Mouse (Mus musculus): ENCODE results near the gene Pgs1. TPM values are rescaled to one million over a fixed set of nuclear protein-coding genes. Genes with fewer than 3 reads are reported as not detected.

Pgs1 gene
- polyA plus RNA-seq, 1 experiment from 2014 or later, result 46.9 TPM

GRCm38 (mm10) chr11:117971646-117972242 is 14.3 kb upstream of the Pgs1 start:
- Histone ChIP-seq H3K4me1 (replicated peaks) (peaks cover 59% of the 10 kb centered on the region), H3K27ac (replicated peaks) (no peak overlapping the region), H3K4me2 (no peak overlapping the region), H3K36me3 (no peaks in the 10 kb centered on the region), H3K27me3 (peaks cover 22% of the 10 kb centered on the region), H3K9me3 (no peaks in the 10 kb centered on the region), H3K9ac (no peak overlapping the region), H3K4me3 (no peak overlapping the region)
- no peak for ATAC-seq (ENCODE audit: low read depth)
- 55% methylated on average over 2 of the region's 2 CpGs for WGBS

GRCm38 (mm10) chr11:117972656-117973558 is 13.2 kb upstream of the Pgs1 start:
- H3K27ac ChIP-seq (replicated peaks), result no peak overlapping the region
- ATAC-seq (ENCODE audit: low read depth), result no peak
- no peaks in the 10 kb centered on the region for H3K36me3 ChIP-seq
- H3K4me1 ChIP-seq (replicated peaks), result peaks cover 49% of the 10 kb centered on the region
- no peak overlapping the region for H3K9ac ChIP-seq
- WGBS, result 69% methylated on average over 11 of the region's 11 CpGs
- peaks cover 10% of the 10 kb centered on the region for H3K27me3 ChIP-seq
- H3K4me2 ChIP-seq, result no peak overlapping the region
- no peak overlapping the region for H3K4me3 ChIP-seq
- H3K9me3 ChIP-seq, result no peaks in the 10 kb centered on the region

- Histone ChIP-seq H3K9ac (no peak overlapping the region), H3K36me3 (no peaks in the 10 kb centered on the region), H3K4me1 (replicated peaks) (peaks cover 42% of the 10 kb centered on the region), H3K4me3 (no peak overlapping the region), H3K27me3 (peaks cover 6% of the 10 kb centered on the region; the same call in 1 of the 2 replicates), H3K4me2 (no peak overlapping the region), H3K27ac (replicated peaks) (no peak overlapping the region), H3K9me3 (no peaks in the 10 kb centered on the region)
- 41% methylated on average over 5 of the region's 5 CpGs for WGBS
- ATAC-seq (ENCODE audit: low read depth), result no peak
These were observed 12.5 kb upstream of the Pgs1 start for GRCm38 (mm10) chr11:117973569-117973968.

- no peaks in the 10 kb centered on the region for H3K9me3 ChIP-seq
- H3K4me3 ChIP-seq, result no peak overlapping the region
- peaks cover 37% of the 10 kb centered on the region for H3K4me1 ChIP-seq (replicated peaks)
- peak overlapping the region; percentile 84; the same call in 1 of the 2 replicates for H3K27ac ChIP-seq (replicated peaks)
- ATAC-seq (ENCODE audit: low read depth), result no peak
- H3K36me3 ChIP-seq, result no peaks in the 10 kb centered on the region
- H3K9ac ChIP-seq, result no peak overlapping the region; the same call in 1 of the 2 replicates
- no peak overlapping the region for H3K4me2 ChIP-seq
- peaks cover 6% of the 10 kb centered on the region; the same call in 1 of the 2 replicates for H3K27me3 ChIP-seq
- 18% methylated on average over 14 of the region's 14 CpGs for WGBS
These were observed 11.6 kb upstream of the Pgs1 start for GRCm38 (mm10) chr11:117974327-117975125.

GRCm38 (mm10) chr11:117975211-117975967 is 10.7 kb upstream of the Pgs1 start:
- Histone ChIP-seq H3K4me3 (no peak overlapping the region), H3K4me1 (replicated peaks) (peaks cover 30% of the 10 kb centered on the region), H3K9ac (peak overlapping the region; percentile 46), H3K4me2 (no peak overlapping the region), H3K27me3 (peaks cover 4% of the 10 kb centered on the region; the same call in 1 of the 2 replicates), H3K27ac (replicated peaks) (peak overlapping the region; percentile 84), H3K36me3 (no peaks in the 10 kb centered on the region), H3K9me3 (no peaks in the 10 kb centered on the region)
- peak; percentile 42; the same call in 1 of the 2 replicates for ATAC-seq (ENCODE audit: low read depth)
- 2% methylated on average over 18 of the region's 18 CpGs for WGBS

GRCm38 (mm10) chr11:117976081-117976582 is 10.0 kb upstream of the Pgs1 start:
- no peak overlapping the region for H3K4me2 ChIP-seq

GRCm38 (mm10) chr11:117977694-117978360 is 8.3 kb upstream of the Pgs1 start:
- Histone ChIP-seq H3K9ac (no peak overlapping the region), H3K27me3 (0 out of 2 replicates have a peak, but pooled peaks cover 3% of the 10 kb centered on the region), H3K36me3 (no peaks in the 10 kb centered on the region), H3K4me1 (replicated peaks) (peaks cover 30% of the 10 kb centered on the region), H3K27ac (replicated peaks) (no peak overlapping the region), H3K4me2 (no peak overlapping the region), H3K9me3 (no peaks in the 10 kb centered on the region), H3K4me3 (no peak overlapping the region)
- WGBS, result 48% methylated on average over 4 of the region's 5 CpGs
- no peak for ATAC-seq (ENCODE audit: low read depth)

More at GRCm38 (mm10) chr11:117976081-117976582, 10.0 kb upstream of the Pgs1 start:
- no peaks in the 10 kb centered on the region for H3K9me3 ChIP-seq
- H3K36me3 ChIP-seq, result no peaks in the 10 kb centered on the region
- 0 out of 2 replicates have a peak, but pooled peaks cover 3% of the 10 kb centered on the region for H3K27me3 ChIP-seq
- WGBS, result 3% methylated on average over 8 of the region's 8 CpGs
- peak overlapping the region; percentile 84 for H3K27ac ChIP-seq (replicated peaks)
- ATAC-seq (ENCODE audit: low read depth), result peak; percentile 82
- H3K9ac ChIP-seq, result 0 out of 2 replicates have a peak overlapping the region, but pooled peaks have one; percentile 46
- H3K4me3 ChIP-seq, result no peak overlapping the region
- H3K4me1 ChIP-seq (replicated peaks), result peaks cover 30% of the 10 kb centered on the region

- WGBS, result 57% methylated on average over 7 of the region's 7 CpGs
- no peak overlapping the region for H3K9ac ChIP-seq
- H3K4me1 ChIP-seq (replicated peaks), result peaks cover 25% of the 10 kb centered on the region
- H3K9me3 ChIP-seq, result no peaks in the 10 kb centered on the region
- no peaks in the 10 kb centered on the region for H3K36me3 ChIP-seq
- H3K27me3 ChIP-seq, result no peaks in the 10 kb centered on the region
- ATAC-seq (ENCODE audit: low read depth), result no peak
- H3K4me3 ChIP-seq, result no peak overlapping the region
- H3K27ac ChIP-seq (replicated peaks), result no peak overlapping the region
- no peak overlapping the region for H3K4me2 ChIP-seq
These were observed 6.7 kb upstream of the Pgs1 start for GRCm38 (mm10) chr11:117979388-117979787.

GRCm38 (mm10) chr11:117982426-117982825 is 3.7 kb upstream of the Pgs1 start:
- no peak overlapping the region for H3K4me2 ChIP-seq
- no peak overlapping the region for H3K9ac ChIP-seq
- no peaks in the 10 kb centered on the region for H3K9me3 ChIP-seq
- H3K27ac ChIP-seq (replicated peaks), result no peak overlapping the region
- peaks cover 10% of the 10 kb centered on the region for H3K4me1 ChIP-seq (replicated peaks)
- no peak for ATAC-seq (ENCODE audit: low read depth)
- H3K4me3 ChIP-seq, result no peak overlapping the region
- WGBS, result 82% methylated on average over 5 of the region's 5 CpGs
- no peaks in the 10 kb centered on the region for H3K27me3 ChIP-seq
- no peaks in the 10 kb centered on the region for H3K36me3 ChIP-seq

- Histone ChIP-seq H3K36me3 (no peaks in the 10 kb centered on the region), H3K4me3 (no peak overlapping the region), H3K4me2 (no peak overlapping the region), H3K27ac (replicated peaks) (no peak overlapping the region), H3K9ac (no peak overlapping the region), H3K27me3 (no peaks in the 10 kb centered on the region), H3K9me3 (no peaks in the 10 kb centered on the region), H3K4me1 (replicated peaks) (peaks cover 24% of the 10 kb centered on the region)
- 80% methylated on average over 7 of the region's 7 CpGs for WGBS
- ATAC-seq (ENCODE audit: low read depth), result no peak
These were observed 2.3 kb upstream of the Pgs1 start for GRCm38 (mm10) chr11:117983770-117984169.
